Mouse (Mus musculus) left cerebral cortex, postnatal 4 days (tissue): ENCODE measurements around the gene Aldh1a3. TPM values are rescaled to one million over a fixed set of nuclear protein-coding genes. Genes with fewer than 3 reads are reported as not detected.

Source experiments
- DNase-seq: peaks from one replicate; pipeline ENCODE4 v3.0.0-alpha.2; 2022
- intact Hi-C: fragments of 180-260 bp; cut with DNase I; formaldehyde crosslinking; loops from one replicate; pipeline ENCODE4 v1.15.1; 2025
- total RNA-seq, 2 experiments: library from RNA; stranded (reverse); gene quantifications; 2 replicates each; pipeline ENCODE4 v1.2.3; 2021

Aldh1a3 gene
- total RNA-seq, 2 experiments from 2014 or later = 2.9 TPM

- no peak for DNase-seq
- intact Hi-C loops = no loop called here
These were observed 53.9 kb downstream of the Aldh1a3 start for GRCm38 (mm10) chr7:66373391-66373790.

GRCm38 (mm10) chr7:66370970-66371369 is 56.3 kb downstream of the Aldh1a3 start:
- DNase-seq = no peak
- intact Hi-C loops = no loop called here

GRCm38 (mm10) chr7:66369934-66370445 is 57.3 kb downstream of the Aldh1a3 start:
- DNase-seq = no peak
- intact Hi-C loops = no loop called here

- DNase-seq = no peak
- intact Hi-C loops = no loop called here
These were observed 58.0 kb downstream of the Aldh1a3 start for GRCm38 (mm10) chr7:66369071-66369933.

GRCm38 (mm10) chr7:66365904-66366303 is 61.4 kb downstream of the Aldh1a3 start, which contains the start of gene Gm10974:
Gene Gm10974, plus strand, starts transcription at chr7:66365905.
- intact Hi-C loops = no loop called here
- no peak for DNase-seq

GRCm38 (mm10) chr7:66365411-66365810 is 61.9 kb downstream of the Aldh1a3 start:
- intact Hi-C loops = no loop called here
- no peak for DNase-seq

- intact Hi-C loops = no loop called here
- no peak for DNase-seq
These were observed 62.8 kb downstream of the Aldh1a3 start for GRCm38 (mm10) chr7:66364491-66364890.

GRCm38 (mm10) chr7:66359044-66359443 is 68.3 kb downstream of the Aldh1a3 start:
- intact Hi-C loops = no loop called here
- no peak for DNase-seq

GRCm38 (mm10) chr7:66358461-66358860 is 68.9 kb downstream of the Aldh1a3 start:
- DNase-seq = no peak
- intact Hi-C loops = no loop called here

- intact Hi-C loops = no loop called here
- DNase-seq = no peak
These were observed 71.4 kb downstream of the Aldh1a3 start for GRCm38 (mm10) chr7:66355791-66356522.

GRCm38 (mm10) chr7:66354911-66355310 is 72.4 kb downstream of the Aldh1a3 start:
- intact Hi-C loops = no loop called here
- DNase-seq = no peak

- DNase-seq = no peak
- intact Hi-C loops = no loop called here
These were observed 76.2 kb downstream of the Aldh1a3 start for GRCm38 (mm10) chr7:66351074-66351473.

- intact Hi-C loops = no loop called here
- no peak for DNase-seq
These were observed 77.6 kb downstream of the Aldh1a3 start for GRCm38 (mm10) chr7:66349670-66350069.

- intact Hi-C loops = no loop called here
These were observed 78.7 kb downstream of the Aldh1a3 start for GRCm38 (mm10) chr7:66348588-66348987.

GRCm38 (mm10) chr7:66346959-66347663 is 80.2 kb downstream of the Aldh1a3 start:
- intact Hi-C loops = no loop called here
- DNase-seq = peak; percentile 24

More at GRCm38 (mm10) chr7:66348588-66348987, 78.7 kb downstream of the Aldh1a3 start:
- no peak for DNase-seq

GRCm38 (mm10) chr7:66343307-66343706 is 84.0 kb downstream of the Aldh1a3 start:
- intact Hi-C loops = no loop called here
- no peak for DNase-seq

- intact Hi-C loops = no loop called here
- no peak for DNase-seq
These were observed 84.5 kb downstream of the Aldh1a3 start for GRCm38 (mm10) chr7:66342831-66343230.

GRCm38 (mm10) chr7:66342323-66342722 is 85.0 kb downstream of the Aldh1a3 start:
- DNase-seq = peak; percentile 48
- intact Hi-C loops = no loop called here
